Mouse (Mus musculus): ENCODE results near the gene Cacna1a. TPM values are rescaled to one million over a fixed set of nuclear protein-coding genes. Genes with fewer than 3 reads are reported as not detected.

The Cacna1a gene
- polyA plus RNA-seq, 1 experiment from 2014 or later = 5.3 TPM

DNA sequence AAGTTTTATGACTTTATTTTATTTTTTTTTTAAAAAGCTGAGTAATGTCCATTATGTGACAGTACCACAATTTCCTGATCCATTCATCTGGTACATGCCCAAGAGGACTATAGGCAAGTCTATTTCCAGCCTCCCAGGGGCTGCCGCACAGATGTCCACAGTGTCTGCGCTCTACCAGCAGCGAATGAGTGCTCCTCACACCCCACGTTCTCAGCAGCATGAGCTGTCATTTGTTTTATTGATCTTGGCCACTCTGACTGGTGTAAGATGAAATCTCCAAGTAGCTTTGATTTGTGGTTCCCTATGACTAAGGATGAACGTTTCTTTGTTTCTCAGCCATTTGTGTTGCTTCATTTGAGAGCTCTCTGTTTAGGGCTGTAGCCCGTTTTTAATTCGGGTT lies 6.6 kb upstream of the Cacna1a start:
- H3K9me3 ChIP-seq (ENCODE audit: control insufficient read depth, low read length) = no peaks in the 10 kb centered on the region
- no peak overlapping the region for H3K4me3 ChIP-seq (ENCODE audit: low read depth, low read length)
- no peak overlapping the region for H3K4me2 ChIP-seq (ENCODE audit: low read depth, severe bottlenecking)
- H3K4me1 ChIP-seq (ENCODE audit: control insufficient read depth, insufficient read depth, low read length) = no peaks in the 10 kb centered on the region
- DNase-seq (ENCODE audit: low spot score) = no peak
- H3K36me3 ChIP-seq (ENCODE audit: control insufficient read depth, insufficient read depth, low read length) = no peaks in the 10 kb centered on the region
- ATAC-seq (ENCODE audit: insufficient number of reproducible peaks, low FRiP score, low TSS enrichment, low read depth) = no peak
- no peak overlapping the region for H3K9ac ChIP-seq (ENCODE audit: low read length)
- no peaks in the 10 kb centered on the region for H3K27me3 ChIP-seq (ENCODE audit: control insufficient read depth, insufficient read depth, low read length)
- no peak overlapping the region for H3K27ac ChIP-seq (replicated peaks; ENCODE audit: low read depth, low read length)
- WGBS = 84% methylated on average over 7 of the region's 7 CpGs

DNA sequence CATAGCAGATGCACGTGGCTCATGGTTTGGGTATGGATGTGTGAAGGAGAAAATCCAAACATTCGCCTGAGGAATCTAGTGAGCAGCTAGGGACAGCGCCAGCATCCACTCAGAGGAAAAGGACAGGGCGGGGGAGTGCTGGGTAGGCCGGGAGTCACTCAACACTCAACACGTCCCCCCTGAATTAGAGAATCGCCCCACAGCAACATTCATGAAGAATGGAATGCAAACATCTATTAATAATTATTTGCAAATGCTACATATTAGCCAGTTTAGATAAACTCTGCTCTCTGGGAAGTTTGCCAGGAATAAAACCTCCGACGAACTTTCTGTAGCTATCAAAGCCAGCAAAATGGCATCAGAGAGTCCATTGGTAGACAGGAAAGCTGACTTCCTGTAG lies 533 bp downstream of the Cacna1a start:
- Histone ChIP-seq H3K4me3 (ENCODE audit: low read depth, low read length) (no peak overlapping the region), H3K27me3 (ENCODE audit: control insufficient read depth, insufficient read depth, low read length) (no peaks in the 10 kb centered on the region), H3K9me3 (ENCODE audit: control insufficient read depth, low read length) (no peaks in the 10 kb centered on the region), H3K9ac (ENCODE audit: low read length) (no peak overlapping the region), H3K36me3 (ENCODE audit: control insufficient read depth, insufficient read depth, low read length) (no peaks in the 10 kb centered on the region), H3K4me2 (ENCODE audit: low read depth, severe bottlenecking) (no peak overlapping the region), H3K27ac (replicated peaks; ENCODE audit: low read depth, low read length) (no peak overlapping the region), H3K4me1 (ENCODE audit: control insufficient read depth, insufficient read depth, low read length) (no peaks in the 10 kb centered on the region)
- DNase-seq (ENCODE audit: low spot score) = no peak
- no peak for ATAC-seq (ENCODE audit: insufficient number of reproducible peaks, low FRiP score, low TSS enrichment, low read depth)
- 82% methylated on average over 9 of the region's 9 CpGs for WGBS

DNA sequence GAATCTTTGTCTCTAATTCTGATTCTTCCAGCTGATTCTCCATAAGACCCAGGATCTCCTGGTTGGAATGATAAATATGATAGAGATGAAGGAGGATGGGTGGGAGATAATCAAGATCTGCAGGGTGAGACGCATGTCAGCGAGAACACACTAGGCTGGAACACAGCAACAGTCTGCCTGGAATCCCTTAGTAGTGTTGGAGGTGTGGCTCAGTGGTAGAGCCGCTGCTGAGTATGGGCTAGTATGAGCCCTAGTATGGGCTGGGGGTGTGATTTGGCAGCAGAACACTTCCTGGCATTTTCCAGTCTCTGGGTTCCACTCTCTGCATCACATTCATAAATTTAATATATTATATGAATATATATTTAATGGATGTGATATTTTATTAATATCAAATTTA lies 933 bp downstream of the Cacna1a start:
- Histone ChIP-seq H3K4me3 (ENCODE audit: low read depth, low read length) (no peak overlapping the region), H3K4me1 (ENCODE audit: control insufficient read depth, insufficient read depth, low read length) (no peaks in the 10 kb centered on the region), H3K27ac (replicated peaks; ENCODE audit: low read depth, low read length) (no peak overlapping the region), H3K27me3 (ENCODE audit: control insufficient read depth, insufficient read depth, low read length) (no peaks in the 10 kb centered on the region), H3K9ac (ENCODE audit: low read length) (no peak overlapping the region), H3K36me3 (ENCODE audit: control insufficient read depth, insufficient read depth, low read length) (no peaks in the 10 kb centered on the region), H3K4me2 (ENCODE audit: low read depth, severe bottlenecking) (no peak overlapping the region), H3K9me3 (ENCODE audit: control insufficient read depth, low read length) (no peaks in the 10 kb centered on the region)
- no peak for DNase-seq (ENCODE audit: low spot score)
- 89% methylated on average over 3 of the region's 3 CpGs for WGBS
- no peak for ATAC-seq (ENCODE audit: insufficient number of reproducible peaks, low FRiP score, low TSS enrichment, low read depth)

- WGBS = 83% methylated on average over 5 of the region's 5 CpGs
Observed at GRCm38 (mm10) chr8:84391611-84392010, 3.4 kb downstream of the Cacna1a start.

GRCm38 (mm10) chr8:84395751-84396457 lies 7.7 kb downstream of the Cacna1a start:
- H3K9me3 ChIP-seq (ENCODE audit: control insufficient read depth, low read length) = no peaks in the 10 kb centered on the region
- H3K36me3 ChIP-seq (ENCODE audit: control insufficient read depth, insufficient read depth, low read length) = no peaks in the 10 kb centered on the region
- H3K27ac ChIP-seq (replicated peaks; ENCODE audit: low read depth, low read length) = no peak overlapping the region
- no peaks in the 10 kb centered on the region for H3K4me1 ChIP-seq (ENCODE audit: control insufficient read depth, insufficient read depth, low read length)
- H3K4me3 ChIP-seq (ENCODE audit: low read depth, low read length) = no peak overlapping the region
- ATAC-seq (ENCODE audit: insufficient number of reproducible peaks, low FRiP score, low TSS enrichment, low read depth) = no peak
- no peak overlapping the region for H3K4me2 ChIP-seq (ENCODE audit: low read depth, severe bottlenecking)
- no peak for DNase-seq (ENCODE audit: low spot score)
- 73% methylated on average over 6 of the region's 6 CpGs for WGBS
- H3K27me3 ChIP-seq (ENCODE audit: control insufficient read depth, insufficient read depth, low read length) = no peaks in the 10 kb centered on the region
- no peak overlapping the region for H3K9ac ChIP-seq (ENCODE audit: low read length)

More at GRCm38 (mm10) chr8:84391611-84392010, 3.4 kb downstream of the Cacna1a start:
- no peak overlapping the region for H3K4me3 ChIP-seq (ENCODE audit: low read depth, low read length)
- no peaks in the 10 kb centered on the region for H3K9me3 ChIP-seq (ENCODE audit: control insufficient read depth, low read length)
- H3K27me3 ChIP-seq (ENCODE audit: control insufficient read depth, insufficient read depth, low read length) = no peaks in the 10 kb centered on the region
- no peak for DNase-seq (ENCODE audit: low spot score)
- H3K9ac ChIP-seq (ENCODE audit: low read length) = no peak overlapping the region
- no peaks in the 10 kb centered on the region for H3K36me3 ChIP-seq (ENCODE audit: control insufficient read depth, insufficient read depth, low read length)
- no peak overlapping the region for H3K4me2 ChIP-seq (ENCODE audit: low read depth, severe bottlenecking)
- no peak overlapping the region for H3K27ac ChIP-seq (replicated peaks; ENCODE audit: low read depth, low read length)
- no peaks in the 10 kb centered on the region for H3K4me1 ChIP-seq (ENCODE audit: control insufficient read depth, insufficient read depth, low read length)
- ATAC-seq (ENCODE audit: insufficient number of reproducible peaks, low FRiP score, low TSS enrichment, low read depth) = no peak

- 1% methylated on average over 69 of the region's 72 CpGs for WGBS
- Histone ChIP-seq H3K27me3 (ENCODE audit: control insufficient read depth, insufficient read depth, low read length) (peaks cover 36% of the 10 kb centered on the region), H3K4me2 (ENCODE audit: low read depth, severe bottlenecking) (peak overlapping the region; percentile 87), H3K9ac (ENCODE audit: low read length) (0 out of 2 replicates have a peak overlapping the region, but pooled peaks have one; percentile 0), H3K9me3 (ENCODE audit: control insufficient read depth, low read length) (peaks cover 3% of the 10 kb centered on the region; the same call in 1 of the 2 replicates), H3K4me1 (ENCODE audit: control insufficient read depth, insufficient read depth, low read length) (no peaks in the 10 kb centered on the region), H3K4me3 (ENCODE audit: low read depth, low read length) (peak overlapping the region; percentile 32), H3K36me3 (ENCODE audit: control insufficient read depth, insufficient read depth, low read length) (no peaks in the 10 kb centered on the region), H3K27ac (replicated peaks; ENCODE audit: low read depth, low read length) (no peak overlapping the region)
- ATAC-seq (ENCODE audit: insufficient number of reproducible peaks, low FRiP score, low TSS enrichment, low read depth) (peak; percentile 49), DNase-seq (ENCODE audit: low spot score) (peak; percentile 71)
Observed at GRCm38 (mm10) chr8:84413886-84414851, 25.9 kb downstream of the Cacna1a start.

- Histone ChIP-seq H3K4me2 (ENCODE audit: low read depth, severe bottlenecking) (peak overlapping the region; percentile 87), H3K9me3 (ENCODE audit: control insufficient read depth, low read length) (peaks cover 3% of the 10 kb centered on the region; the same call in 1 of the 2 replicates), H3K36me3 (ENCODE audit: control insufficient read depth, insufficient read depth, low read length) (no peaks in the 10 kb centered on the region), H3K4me3 (ENCODE audit: low read depth, low read length) (peak overlapping the region; percentile 32), H3K27me3 (ENCODE audit: control insufficient read depth, insufficient read depth, low read length) (peaks cover 36% of the 10 kb centered on the region), H3K9ac (ENCODE audit: low read length) (no peak overlapping the region), H3K27ac (replicated peaks; ENCODE audit: low read depth, low read length) (no peak overlapping the region), H3K4me1 (ENCODE audit: control insufficient read depth, insufficient read depth, low read length) (no peaks in the 10 kb centered on the region)
- DNase-seq (ENCODE audit: low spot score) (no peak), ATAC-seq (ENCODE audit: insufficient number of reproducible peaks, low FRiP score, low TSS enrichment, low read depth) (no peak)
- WGBS = 0% methylated on average over 20 of the region's 20 CpGs
Observed at GRCm38 (mm10) chr8:84414918-84415317, 26.7 kb downstream of the Cacna1a start.

- ATAC-seq (ENCODE audit: insufficient number of reproducible peaks, low FRiP score, low TSS enrichment, low read depth) = peak; percentile 28; the same call in 1 of the 2 replicates
- Histone ChIP-seq H3K4me1 (ENCODE audit: control insufficient read depth, insufficient read depth, low read length) (no peaks in the 10 kb centered on the region), H3K27me3 (ENCODE audit: control insufficient read depth, insufficient read depth, low read length) (peaks cover 39% of the 10 kb centered on the region), H3K36me3 (ENCODE audit: control insufficient read depth, insufficient read depth, low read length) (no peaks in the 10 kb centered on the region), H3K4me3 (ENCODE audit: low read depth, low read length) (peak overlapping the region; percentile 32), H3K27ac (replicated peaks; ENCODE audit: low read depth, low read length) (no peak overlapping the region), H3K9me3 (ENCODE audit: control insufficient read depth, low read length) (peaks cover 3% of the 10 kb centered on the region; the same call in 1 of the 2 replicates), H3K9ac (ENCODE audit: low read length) (no peak overlapping the region; the same call in 1 of the 2 replicates), H3K4me2 (ENCODE audit: low read depth, severe bottlenecking) (peak overlapping the region; percentile 87)
- WGBS = 0% methylated on average over 35 of the region's 64 CpGs
- DNase-seq (ENCODE audit: low spot score) = peak; percentile 66
Observed at GRCm38 (mm10) chr8:84415378-84415898, 27.2 kb downstream of the Cacna1a start.

Measured in limb, embryonic 11.5 days (tissue).